Mouse (Mus musculus) forebrain, embryonic 13.5 days (tissue): Measurements from ENCODE around the gene Gm867. TPM values are rescaled to one million over a fixed set of nuclear protein-coding genes. Genes with fewer than 3 reads are reported as not detected.

Experiments
- ATAC-seq: fragments of 200-750 bp; cut with Nextera tagmentation; 2 replicates; pipeline ENCODE4 v1.8.0; 2017
- H3K27ac ChIP-seq: fragments of 300-500 bp; sonication (generic); 2 replicates; pipeline ENCODE4 v1.5.1; 2015; ENCODE audit warnings: inconsistent platforms, mild to moderate bottlenecking, moderate library complexity
- H3K27me3 ChIP-seq: fragments of 300-500 bp; sonication (generic); 2 replicates; pipeline ENCODE4 v1.6.1; 2015; ENCODE audit warnings: mild to moderate bottlenecking, inconsistent platforms
- H3K36me3 ChIP-seq: fragments of 300-500 bp; sonication (generic); 2 replicates; pipeline ENCODE4 v1.6.1; 2015; ENCODE audit warnings: mild to moderate bottlenecking, inconsistent platforms; ENCODE audit not compliant: poor library complexity, severe bottlenecking
- H3K4me1 ChIP-seq: fragments of 300-500 bp; sonication (generic); 2 replicates; pipeline ENCODE4 v1.6.1; 2015; ENCODE audit warnings: inconsistent platforms
- H3K4me2 ChIP-seq: fragments of 300-500 bp; sonication (generic); 2 replicates; pipeline ENCODE4 v1.6.1; 2015; ENCODE audit warnings: inconsistent platforms, mild to moderate bottlenecking, moderate library complexity
- H3K4me3 ChIP-seq: fragments of 300-500 bp; sonication (generic); 2 replicates; pipeline ENCODE4 v1.5.1; 2015; ENCODE audit warnings: mild to moderate bottlenecking, inconsistent platforms
- H3K9ac ChIP-seq: fragments of 300-500 bp; sonication (generic); 2 replicates; pipeline ENCODE4 v1.6.1; 2015; ENCODE audit warnings: mild to moderate bottlenecking, inconsistent platforms
- H3K9me3 ChIP-seq: fragments of 300-500 bp; sonication (generic); replicated peaks from 2 replicates; pipeline ENCODE4 v1.6.1; 2016; ENCODE audit warnings: inconsistent platforms
- WGBS: fragments of 180-500 bp; shearing (Covaris S2); methylation state at CpG from one replicate; pipeline ENCODE4 v1.1.7; 2015; 5-methylcytosine and 5-hydroxymethylcytosine counted together
- polyA plus RNA-seq: library from polyadenylated mRNA; unstranded; fragments of >200 nt; fragmentation: Nextera tagmentation; extraction: Ambion mirVana; gene quantifications from 2 replicates; pipeline ENCODE4 v1.2.1, GENCODE M21; 2015

Gm867 gene
- 0.26 TPM in 1 of 2 replicates, not detected in the other for polyA plus RNA-seq

GRCm38 (mm10) chr10:75940520-75940919 lies at the start of gene Gm867:
Gene Gm867, minus strand, starts transcription at chr10:75940672.
- Histone ChIP-seq H3K9ac (no peak within 1 kb of the TSS), H3K4me3 (no peak within 1 kb of the TSS), H3K27ac (no peak within 1 kb of the TSS), H3K36me3 (no peaks in the 10 kb centered on the region), H3K4me1 (peaks cover 18% of the 10 kb centered on the region), H3K27me3 (peaks cover 25% of the 10 kb centered on the region), H3K9me3 (no peaks in the 10 kb centered on the region), H3K4me2 (no peak within 1 kb of the TSS)
- ATAC-seq, result no peak
- 92% methylated on average over 5 of the region's 5 CpGs for WGBS

GRCm38 (mm10) chr10:75979432-75979831 lies 39.0 kb upstream of the Gm867 start:
- 92% methylated on average over 3 of the region's 3 CpGs for WGBS
- peak; percentile 45; the same call in 1 of the 2 replicates for ATAC-seq
- Histone ChIP-seq H3K27ac (no peak overlapping the region), H3K36me3 (no peaks in the 10 kb centered on the region), H3K4me3 (no peak overlapping the region), H3K4me2 (no peak overlapping the region), H3K9me3 (no peaks in the 10 kb centered on the region), H3K27me3 (no peaks in the 10 kb centered on the region), H3K9ac (no peak overlapping the region), H3K4me1 (peaks cover 6% of the 10 kb centered on the region; the same call in 1 of the 2 replicates)

- Histone ChIP-seq H3K27me3 (no peaks in the 10 kb centered on the region), H3K4me3 (no peak overlapping the region), H3K4me2 (no peak overlapping the region), H3K9ac (no peak overlapping the region), H3K4me1 (peaks cover 6% of the 10 kb centered on the region; the same call in 1 of the 2 replicates), H3K36me3 (no peaks in the 10 kb centered on the region), H3K9me3 (no peaks in the 10 kb centered on the region), H3K27ac (no peak overlapping the region)
- 61% methylated on average over 5 of the region's 5 CpGs for WGBS
- no peak for ATAC-seq
Observed at GRCm38 (mm10) chr10:75978835-75979157, 38.3 kb upstream of the Gm867 start.

- ATAC-seq, result no peak
- no peaks in the 10 kb centered on the region for H3K27me3 ChIP-seq
- no peak overlapping the region for H3K9ac ChIP-seq
- no peak overlapping the region for H3K4me3 ChIP-seq
- no peaks in the 10 kb centered on the region for H3K36me3 ChIP-seq
- WGBS, result 48% methylated on average over 10 of the region's 10 CpGs
- H3K27ac ChIP-seq, result no peak overlapping the region
- H3K4me1 ChIP-seq, result peaks cover 6% of the 10 kb centered on the region; the same call in 1 of the 2 replicates
- H3K9me3 ChIP-seq, result no peaks in the 10 kb centered on the region
- no peak overlapping the region for H3K4me2 ChIP-seq
Observed at GRCm38 (mm10) chr10:75978119-75978834, 37.8 kb upstream of the Gm867 start.

- 78% methylated on average over 5 of the region's 5 CpGs for WGBS
- H3K4me3 ChIP-seq, result no peak overlapping the region
- no peaks in the 10 kb centered on the region for H3K9me3 ChIP-seq
- H3K9ac ChIP-seq, result no peak overlapping the region
- ATAC-seq, result no peak
- no peak overlapping the region for H3K27ac ChIP-seq
- no peaks in the 10 kb centered on the region for H3K27me3 ChIP-seq
- no peak overlapping the region for H3K4me2 ChIP-seq
- H3K4me1 ChIP-seq, result peaks cover 6% of the 10 kb centered on the region; the same call in 1 of the 2 replicates
- no peaks in the 10 kb centered on the region for H3K36me3 ChIP-seq
Observed at GRCm38 (mm10) chr10:75975216-75975615, 34.7 kb upstream of the Gm867 start.

GRCm38 (mm10) chr10:75973846-75974245 lies 33.4 kb upstream of the Gm867 start:
- H3K27ac ChIP-seq, result no peak overlapping the region
- ATAC-seq, result no peak
- WGBS, result 94% methylated on average over 10 of the region's 10 CpGs
- H3K9ac ChIP-seq, result no peak overlapping the region
- H3K4me1 ChIP-seq, result peaks cover 5% of the 10 kb centered on the region; the same call in 1 of the 2 replicates
- H3K27me3 ChIP-seq, result no peaks in the 10 kb centered on the region
- no peak overlapping the region for H3K4me2 ChIP-seq
- H3K36me3 ChIP-seq, result no peaks in the 10 kb centered on the region
- H3K4me3 ChIP-seq, result no peak overlapping the region
- no peaks in the 10 kb centered on the region for H3K9me3 ChIP-seq

GRCm38 (mm10) chr10:75954381-75954811 lies 13.9 kb upstream of the Gm867 start, which contains the start of gene Gm5134:
Gene Gm5134, plus strand, starts transcription at chr10:75954514.
- no peaks in the 10 kb centered on the region for H3K9me3 ChIP-seq
- H3K27ac ChIP-seq, result no peak within 1 kb of the TSS
- H3K4me3 ChIP-seq, result peak within 1 kb of the TSS; percentile 2; the same call in 1 of the 2 replicates
- no peak for ATAC-seq
- H3K4me1 ChIP-seq, result peaks cover 13% of the 10 kb centered on the region
- H3K4me2 ChIP-seq, result peak within 1 kb of the TSS; percentile 43
- H3K36me3 ChIP-seq, result no peaks in the 10 kb centered on the region
- 0 out of 2 replicates have a peak within 1 kb of the TSS, but pooled peaks have one; percentile 40 for H3K9ac ChIP-seq
- WGBS, result 38% methylated on average over 20 of the region's 20 CpGs
- H3K27me3 ChIP-seq, result peaks cover 34% of the 10 kb centered on the region

- WGBS, result 4% methylated on average over 13 of the region's 13 CpGs
- H3K4me1 ChIP-seq, result peaks cover 13% of the 10 kb centered on the region
- H3K9me3 ChIP-seq, result no peaks in the 10 kb centered on the region
- peak; percentile 54 for ATAC-seq
- H3K27ac ChIP-seq, result no peak overlapping the region
- H3K36me3 ChIP-seq, result no peaks in the 10 kb centered on the region
- peak overlapping the region; percentile 42 for H3K4me3 ChIP-seq
- peak overlapping the region; percentile 80 for H3K4me2 ChIP-seq
- H3K9ac ChIP-seq, result peak overlapping the region; percentile 64
- peaks cover 35% of the 10 kb centered on the region for H3K27me3 ChIP-seq
Observed at GRCm38 (mm10) chr10:75951424-75952050, 11.1 kb upstream of the Gm867 start.

- peak overlapping the region; percentile 80 for H3K4me2 ChIP-seq
- H3K36me3 ChIP-seq, result no peaks in the 10 kb centered on the region
- peak overlapping the region; percentile 42 for H3K4me3 ChIP-seq
- peaks cover 13% of the 10 kb centered on the region for H3K4me1 ChIP-seq
- ATAC-seq, result peak; percentile 65
- peak overlapping the region; percentile 64 for H3K9ac ChIP-seq
- H3K27ac ChIP-seq, result no peak overlapping the region
- H3K9me3 ChIP-seq, result no peaks in the 10 kb centered on the region
- H3K27me3 ChIP-seq, result peaks cover 35% of the 10 kb centered on the region
- 1% methylated on average over 23 of the region's 23 CpGs for WGBS
Observed at GRCm38 (mm10) chr10:75950791-75951210, 10.3 kb upstream of the Gm867 start.

GRCm38 (mm10) chr10:75949053-75950045 lies 8.9 kb upstream of the Gm867 start:
- no peaks in the 10 kb centered on the region for H3K36me3 ChIP-seq
- no peak overlapping the region for H3K9ac ChIP-seq
- H3K4me3 ChIP-seq, result no peak overlapping the region
- peaks cover 13% of the 10 kb centered on the region for H3K4me1 ChIP-seq
- H3K4me2 ChIP-seq, result no peak overlapping the region
- H3K27me3 ChIP-seq, result peaks cover 32% of the 10 kb centered on the region
- no peak overlapping the region for H3K27ac ChIP-seq
- no peaks in the 10 kb centered on the region for H3K9me3 ChIP-seq
- WGBS, result 83% methylated on average over 22 of the region's 22 CpGs
- ATAC-seq, result no peak

- WGBS, result 82% methylated on average over 5 of the region's 5 CpGs
- no peak overlapping the region for H3K4me3 ChIP-seq
- no peak overlapping the region for H3K4me2 ChIP-seq
- H3K27me3 ChIP-seq, result peaks cover 24% of the 10 kb centered on the region
- H3K4me1 ChIP-seq, result peaks cover 18% of the 10 kb centered on the region
- H3K36me3 ChIP-seq, result no peaks in the 10 kb centered on the region
- no peak for ATAC-seq
- H3K9me3 ChIP-seq, result no peaks in the 10 kb centered on the region
- H3K9ac ChIP-seq, result no peak overlapping the region
- H3K27ac ChIP-seq, result no peak overlapping the region
Observed at GRCm38 (mm10) chr10:75948079-75948478, 7.6 kb upstream of the Gm867 start.
